Mouse (Mus musculus): Measurements from ENCODE around the gene Gatm. TPM values are rescaled to one million over a fixed set of nuclear protein-coding genes. Genes with fewer than 3 reads are reported as not detected.

Gatm gene
- polyA plus RNA-seq (2012; ENCODE audit: low replicate concordance), result 5.1 and 8.3 TPM in 2 replicates

DNA sequence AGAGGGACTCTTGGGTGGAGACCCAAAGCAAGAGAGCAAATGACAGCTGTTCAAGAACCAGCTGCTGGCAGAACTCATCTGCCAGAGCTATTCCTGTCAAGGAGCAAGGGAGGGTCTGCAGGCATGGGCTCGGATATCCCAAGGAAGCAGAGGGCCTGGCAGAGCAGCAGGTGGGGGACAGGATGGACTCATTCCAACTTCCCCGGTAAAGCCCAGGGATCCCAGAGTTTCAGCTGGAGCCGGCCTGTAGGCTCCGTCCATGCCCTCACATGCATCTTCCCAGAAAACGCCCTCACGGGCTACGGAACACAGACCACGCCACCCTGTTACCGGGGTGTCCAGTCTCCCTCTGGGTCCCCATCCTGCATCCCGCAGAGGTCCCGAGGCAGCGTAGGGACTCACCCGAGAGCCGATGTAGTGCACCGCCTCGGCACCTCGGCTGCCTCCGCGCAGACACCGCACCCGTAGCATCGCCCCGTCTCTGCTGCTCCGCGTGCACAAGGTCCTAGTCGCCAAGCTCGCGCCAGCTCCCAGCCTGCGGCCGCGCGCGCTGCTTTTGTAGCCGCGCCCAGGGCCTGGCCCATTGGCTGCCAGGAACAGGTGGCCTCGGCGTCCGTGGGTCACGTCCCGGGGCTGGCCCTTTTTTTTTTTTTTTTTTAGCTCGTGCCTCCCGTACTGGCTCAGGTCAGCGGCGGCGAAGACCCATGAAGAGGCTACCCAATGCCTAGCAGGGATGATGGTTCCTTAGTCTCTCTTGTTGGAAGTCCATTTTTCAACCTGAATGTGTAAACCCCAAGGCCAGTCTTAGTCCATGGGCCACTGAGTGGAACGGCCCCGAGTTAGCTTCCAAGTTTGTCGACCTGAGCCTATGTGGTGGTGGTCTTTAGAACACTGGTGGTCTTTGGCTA is at the start of gene Gatm:
TSS of gene Gatm (minus strand) at position 558 of the 908 bp plus-strand sequence.

DNA sequence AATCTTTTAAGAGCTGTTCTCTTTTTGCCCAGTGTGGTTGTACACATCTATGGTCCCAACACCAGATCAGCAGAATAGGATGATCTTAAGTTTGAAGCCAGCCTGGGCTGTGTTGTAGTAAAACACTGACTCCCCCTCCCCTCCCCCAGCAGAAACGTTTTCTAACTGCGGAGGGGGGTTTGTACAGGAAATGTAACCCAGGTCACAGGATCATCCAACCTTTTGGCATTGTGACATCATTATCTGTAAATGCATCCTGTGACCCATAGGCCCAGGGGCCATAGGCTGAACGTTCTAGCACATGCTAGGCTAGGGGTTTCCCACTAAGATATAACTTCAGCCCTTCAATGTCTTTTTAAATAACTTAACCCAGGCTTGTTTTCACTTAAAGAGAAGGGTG is 25.6 kb upstream of the Gatm start, which contains the start of gene AA467197:
TSS of gene AA467197 (plus strand) at position 301 of the 400 bp plus-strand sequence.

Other genes starting within 250 kb of the Gatm start
- 15.5 and 30.8 TPM in 2 replicates for gene Shf, start 242.1 kb downstream of the Gatm start, polyA plus RNA-seq (2012; ENCODE audit: low replicate concordance)
- 0.11 and 0.17 TPM in 2 replicates for gene Slc28a2, start 184.8 kb downstream of the Gatm start, polyA plus RNA-seq (2012; ENCODE audit: low replicate concordance)
- gene Gm14085, start 126.4 kb downstream of the Gatm start, polyA plus RNA-seq (2012; ENCODE audit: low replicate concordance), result not detected in 2 replicates
- gene AA467197, start 25.7 kb upstream of the Gatm start, polyA plus RNA-seq (2012; ENCODE audit: low replicate concordance), result not detected in 2 replicates
- gene Slc30a4, start 91.4 kb upstream of the Gatm start, polyA plus RNA-seq (2012; ENCODE audit: low replicate concordance), result 0.55 and 0.69 TPM in 2 replicates
- gene Bloc1s6, start 127.2 kb upstream of the Gatm start, polyA plus RNA-seq (2012; ENCODE audit: low replicate concordance), result 13.8 and 15.9 TPM in 2 replicates
- 0.37 and 1.5 TPM in 2 replicates for gene Sqor, start 153.9 kb upstream of the Gatm start, polyA plus RNA-seq (2012; ENCODE audit: low replicate concordance)

Data from leukemia stem cell, adult 10-12 weeks (primary cell).